Mouse (Mus musculus) liver, embryonic 14.5 days (tissue): Measurements from ENCODE around the gene Rmi1. TPM values are rescaled to one million over a fixed set of nuclear protein-coding genes. Genes with fewer than 3 reads are reported as not detected.
A peak's percentile ranks its signal among the peaks of the same experiment; 100 is the strongest.

Experiments used
- ATAC-seq: fragments of 200-750 bp; cut with Nextera tagmentation; 2 replicates; pipeline ENCODE4 v1.8.0; 2017; ENCODE audit warnings: moderate number of reproducible peaks, mild to moderate bottlenecking, moderate library complexity; ENCODE audit not compliant: insufficient read depth
- DNase-seq, 3 experiments: peaks; one replicate each; pipeline ENCODE4 v3.0.0-alpha.2; 2012 to 2013; ENCODE audit warnings: low read depth in 3 of 3, low spot score in 3 of 3
- H3K27ac ChIP-seq: fragments of 300-500 bp; sonication (generic); 2 replicates; pipeline ENCODE4 v1.5.1; 2014; ENCODE audit warnings: moderate library complexity, mild to moderate bottlenecking, control low read depth, inconsistent platforms
- H3K27me3 ChIP-seq: fragments of 300-500 bp; sonication (generic); 2 replicates; pipeline ENCODE4 v1.6.1; 2014; ENCODE audit warnings: mild to moderate bottlenecking, low read length, moderate library complexity; ENCODE audit not compliant: control insufficient read depth, insufficient read depth
- H3K36me3 ChIP-seq: fragments of 300-500 bp; sonication (generic); replicated peaks from 2 replicates; pipeline ENCODE4 v1.6.1; 2014; ENCODE audit warnings: low read depth; ENCODE audit not compliant: control insufficient read depth, insufficient read depth
- H3K4me1 ChIP-seq, 2 experiments: fragments of 200-500 bp in 1 of 2; fragments of 300-500 bp in 1 of 2; sonication (generic) in 1 of 2; replicated peaks; 2 replicates each; pipeline ENCODE4 v1.6.1; 2012 to 2014; ENCODE audit warnings: antibody characterized with exemption in 1 of 2, inconsistent platforms in 1 of 2, low read length in 1 of 2; ENCODE audit not compliant: control insufficient read depth in 2 of 2, insufficient read depth in 2 of 2
- H3K4me2 ChIP-seq: fragments of 300-500 bp; sonication (generic); 2 replicates; pipeline ENCODE4 v1.6.1; 2014; ENCODE audit warnings: low read depth, mild to moderate bottlenecking, control low read depth, moderate library complexity
- H3K4me3 ChIP-seq, 2 experiments: fragments of 200-500 bp in 1 of 2; fragments of 300-500 bp in 1 of 2; sonication (generic) in 1 of 2; 2 replicates each; pipeline ENCODE4 v1.5.1; 2012 to 2014; ENCODE audit warnings: low read depth in 2 of 2, low read length in 2 of 2, mild to moderate bottlenecking in 2 of 2, control low read depth in 1 of 2, inconsistent platforms in 1 of 2, moderate library complexity in 1 of 2; ENCODE audit not compliant: insufficient read depth in 1 of 2
- H3K9ac ChIP-seq: fragments of 300-500 bp; sonication (generic); replicated peaks from 2 replicates; pipeline ENCODE4 v1.6.1; 2014; ENCODE audit warnings: mild to moderate bottlenecking, control low read depth, moderate library complexity
- H3K9me3 ChIP-seq: fragments of 300-500 bp; sonication (generic); 2 replicates; pipeline ENCODE4 v1.6.1; 2016; ENCODE audit warnings: low read length, mixed read lengths; ENCODE audit not compliant: control insufficient read depth
- CTCF ChIP-seq: IDR thresholded peaks from 2 replicates; pipeline ENCODE4 v1.5.1; 2016; ENCODE audit warnings: antibody characterized with exemption, low read depth, control low read depth
- EP300 ChIP-seq: IDR thresholded peaks from 2 replicates; pipeline ENCODE4 v1.6.1; 2016; ENCODE audit warnings: antibody characterized with exemption, low read depth
- WGBS: fragments of 180-500 bp; shearing (Covaris S2); extraction: QIAGEN DNeasy Blood & Tissue Kit; methylation state at CpG from one replicate; pipeline ENCODE4 v1.1.7; 2014; ENCODE audit not compliant: insufficient replicate concordance; 5-methylcytosine and 5-hydroxymethylcytosine counted together
- polyA plus RNA-seq, 2 experiments: library from polyadenylated mRNA; depleted of rRNA in 1 of 2; stranded (reverse) in 1 of 2; unstranded in 1 of 2; fragments of >200 nt; fragmentation: Nextera tagmentation in 1 of 2; extraction: Ambion mirVana in 1 of 2; gene quantifications; 2 replicates each; pipeline versions ENCODE4 v1.2.1 to v1.2.3; 2012 to 2014

Rmi1 gene
- polyA plus RNA-seq, 2 experiments, result 8.0 to 11.0 TPM

- H3K27me3 ChIP-seq, result peaks cover 3% of the 10 kb centered on the region
- WGBS, result 39% methylated on average over 2 of the region's 2 CpGs
- H3K4me3 ChIP-seq, result no peak overlapping the region
- no peaks in the 10 kb centered on the region for H3K9me3 ChIP-seq
- TF ChIP-seq CTCF (no peak), EP300 (no peak)
- no peak overlapping the region for H3K9ac ChIP-seq
- no peak overlapping the region for H3K27ac ChIP-seq
- no peak for ATAC-seq
- no peak overlapping the region for H3K4me2 ChIP-seq
- H3K4me1 ChIP-seq, result no peaks in the 10 kb centered on the region
- no peaks in the 10 kb centered on the region for H3K36me3 ChIP-seq
- DNase-seq, result no peak
These were observed 44.5 kb downstream of the Rmi1 start for GRCm38 (mm10) chr13:58446541-58446940.

- ATAC-seq (no peak), DNase-seq (no peak)
- no peak overlapping the region for H3K4me2 ChIP-seq
- peaks cover 29% of the 10 kb centered on the region for H3K27me3 ChIP-seq
- no peaks in the 10 kb centered on the region for H3K36me3 ChIP-seq
- WGBS, result 69% methylated on average over 22 of the region's 22 CpGs
- H3K9me3 ChIP-seq, result no peaks in the 10 kb centered on the region
- no peak overlapping the region for H3K4me3 ChIP-seq
- no peak for TF ChIP-seq EP300
- no peak for TF ChIP-seq CTCF
- H3K4me1 ChIP-seq, result no peaks in the 10 kb centered on the region; a peak in 1 of 4 replicates
- no peak overlapping the region for H3K27ac ChIP-seq
- no peak overlapping the region for H3K9ac ChIP-seq
These were observed 48.6 kb downstream of the Rmi1 start for GRCm38 (mm10) chr13:58450459-58451182.

GRCm38 (mm10) chr13:58452246-58452645 is 50.2 kb downstream of the Rmi1 start:
- H3K9ac ChIP-seq, result no peak overlapping the region
- H3K36me3 ChIP-seq, result no peaks in the 10 kb centered on the region
- H3K27me3 ChIP-seq, result peaks cover 29% of the 10 kb centered on the region
- DNase-seq (no peak), ATAC-seq (no peak)
- TF ChIP-seq EP300 (no peak), CTCF (no peak)
- H3K4me3 ChIP-seq, result no peak overlapping the region
- no peaks in the 10 kb centered on the region; a peak in 1 of 4 replicates for H3K4me1 ChIP-seq
- no peak overlapping the region for H3K27ac ChIP-seq
- WGBS, result 47% methylated on average over 4 of the region's 4 CpGs
- no peak overlapping the region for H3K4me2 ChIP-seq
- H3K9me3 ChIP-seq, result no peaks in the 10 kb centered on the region

GRCm38 (mm10) chr13:58452651-58453413 is 50.8 kb downstream of the Rmi1 start:
- Histone ChIP-seq H3K27me3 (peaks cover 29% of the 10 kb centered on the region), H3K4me3 (peak overlapping the region; percentile 4 to 20; a peak in 3 of 4 replicates), H3K9ac (no peak overlapping the region), H3K27ac (no peak overlapping the region), H3K9me3 (no peaks in the 10 kb centered on the region), H3K4me1 (no peaks in the 10 kb centered on the region; a peak in 1 of 4 replicates), H3K4me2 (peak overlapping the region; percentile 49), H3K36me3 (no peaks in the 10 kb centered on the region)
- ATAC-seq (no peak), DNase-seq (no peak)
- no peak for TF ChIP-seq EP300
- no peak for TF ChIP-seq CTCF
- WGBS, result 9% methylated on average over 32 of the region's 32 CpGs

- DNase-seq (no peak), ATAC-seq (no peak)
- WGBS, result 31% methylated on average over 10 of the region's 10 CpGs
- H3K4me1 ChIP-seq, result no peaks in the 10 kb centered on the region; a peak in 1 of 4 replicates
- no peaks in the 10 kb centered on the region for H3K9me3 ChIP-seq
- H3K4me2 ChIP-seq, result peak overlapping the region; percentile 49; the same call in 1 of the 2 replicates
- no peak overlapping the region for H3K9ac ChIP-seq
- TF ChIP-seq CTCF, result no peak
- no peak for TF ChIP-seq EP300
- no peak overlapping the region for H3K27ac ChIP-seq
- no peak overlapping the region for H3K4me3 ChIP-seq
- H3K27me3 ChIP-seq, result peaks cover 29% of the 10 kb centered on the region
- no peaks in the 10 kb centered on the region for H3K36me3 ChIP-seq
These were observed 51.5 kb downstream of the Rmi1 start for GRCm38 (mm10) chr13:58453541-58453940.
